ENCODE assay signal across 9 mouse cellular contexts in genomic region chr10:79865801-79866295, GRCm38 (mm10). TPM values are rescaled to one million over a fixed set of nuclear protein-coding genes. Genes with fewer than 3 reads are reported as not detected.
DNase-seq lines count a peak whose midpoint lies in the region; ATAC-seq and TF ChIP-seq lines count a peak whose summit lies in the region.
"Had no signal": no experiment of that assay in that cellular context is flagged by ENCODE, and none has a peak within 500 bp of the region (broad histone marks: within the 10 kb centered on the region; RNA-seq: fewer than 3 reads in every experiment).

No protein-coding gene starts in this region.

- peak; percentile 53 for DNase-seq in gastrocnemius, adult 2 months
- no peak for DNase-seq in gastrocnemius, postnatal 36 days
- DNase-seq in 416B (ENCODE audit: low read depth), result peak; percentile 64
- peak; percentile 74 for DNase-seq in kidney, adult 2 months
- peak; percentile 21 for DNase-seq in naive thymus-derived CD4-positive, alpha-beta T cell, adult 2 months (ENCODE audit: low read depth)
- DNase-seq in layer of hippocampus, postnatal 10 days (ENCODE audit: low spot score in 2 of 2), result no peak
- DNase-seq in c-Kit-positive CD71-positive TER-119-positive erythroid progenitor cells, embryonic 14.5 days (ENCODE audit: low spot score), result no peak

- intact Hi-C loops in gastrocnemius, adult 2 months (cut with DNase I), result no loop called here
- intact Hi-C loops in gastrocnemius, postnatal 36 days (cut with DNase I), result no loop called here

- WGBS in kidney, adult 2 months, result 40% methylated on average over 19 of the region's 19 CpGs

- peaks cover 22% of the 10 kb centered on the region for H3K4me1 ChIP-seq in kidney, adult 2 months (ENCODE audit: control insufficient read depth, insufficient read depth, low read length)

- ATAC-seq in common myeloid progenitor, adult 5-6 weeks (replicated peaks; ENCODE audit: low read depth, poor library complexity, severe bottlenecking), result peak; percentile 48

- H3K4me3 ChIP-seq in gastrocnemius, adult 2 months, result no peak overlapping the region
- no peak overlapping the region for H3K4me3 ChIP-seq in kidney, adult 2 months (ENCODE audit: insufficient read depth, low read depth, low read length)

- TF ChIP-seq POLR2A in kidney, adult 2 months (IDR thresholded peaks at IDR 0.05; ENCODE audit: low read depth, low read length), result no peak

- H3K27ac ChIP-seq in gastrocnemius, adult 2 months, result no peak overlapping the region
- no peak overlapping the region for H3K27ac ChIP-seq in kidney, adult 2 months (ENCODE audit: insufficient read depth, low read depth, low read length)

- H3K27me3 ChIP-seq in kidney, adult 2 months (replicated peaks; ENCODE audit: control insufficient read depth, insufficient read depth, low read length), result no peaks in the 10 kb centered on the region

- peak; percentile 16; the same call in 1 of the 2 replicates for TF ChIP-seq CTCF in gastrocnemius, adult 2 months (IDR thresholded peaks at IDR 0.05)
- TF ChIP-seq CTCF in kidney, adult 2 months (conservative IDR thresholded peaks at IDR 0.05; ENCODE audit: insufficient read depth, insufficient read length, low read depth, low read length), result peak; percentile 71

- H3K36me3 ChIP-seq in kidney, adult 2 months (ENCODE audit: control insufficient read depth, insufficient read depth, low read length), result peaks cover 4% of the 10 kb centered on the region; the same call in 1 of the 2 replicates

RNA-seq across cellular contexts. Expression of gene Prtn3, which starts 8.4 kb away (rescaled TPM):
- not detected for total RNA-seq in gastrocnemius, adult 2 months (2021)
- total RNA-seq in gastrocnemius, postnatal 36 days (2021), result not detected
- 131 and 159 TPM in 2 replicates for total RNA-seq in common myeloid progenitor, adult 5-6 weeks (2017)
- polyA plus RNA-seq in kidney, adult 2 months (2012; rRNA removed), result 0.67 and 0.99 TPM in 2 replicates
- total RNA-seq in layer of hippocampus, postnatal 10 days (2021), result 1 to 10 TPM; 3.6 to 3.7 TPM

RNA-seq across cellular contexts. Expression of gene Plppr3, which starts 8.6 kb away (rescaled TPM):
- total RNA-seq in gastrocnemius, adult 2 months (2021), result under 1 TPM in 1 of 2 experiments, not detected in 1; 0.17 TPM
- not detected for total RNA-seq in gastrocnemius, postnatal 36 days (2021)
- total RNA-seq in common myeloid progenitor, adult 5-6 weeks (2017), result 40.8 and 46.6 TPM in 2 replicates
- 2.7 and 3.2 TPM in 2 replicates for polyA plus RNA-seq in kidney, adult 2 months (2012; rRNA removed)
- 100 to 1,000 TPM; 113 TPM for total RNA-seq in layer of hippocampus, postnatal 10 days (2021)

RNA-seq across cellular contexts. Expression of gene Ptbp1, which starts 11.6 kb away (rescaled TPM):
- 10 to 100 TPM; 18.8 to 25.1 TPM for total RNA-seq in gastrocnemius, adult 2 months (2021)
- total RNA-seq in gastrocnemius, postnatal 36 days (2021), result 10 to 100 TPM; 17.2 to 17.4 TPM
- total RNA-seq in common myeloid progenitor, adult 5-6 weeks (2017), result 210 and 221 TPM in 2 replicates
- polyA plus RNA-seq in kidney, adult 2 months (2012; rRNA removed), result 184 and 198 TPM in 2 replicates
- total RNA-seq in layer of hippocampus, postnatal 10 days (2021), result 10 to 100 TPM; 63.8 to 66.5 TPM

RNA-seq across cellular contexts. Expression of gene Elane, which starts 20.2 kb away (rescaled TPM):
- total RNA-seq in gastrocnemius, adult 2 months (2021), result not detected
- not detected for total RNA-seq in gastrocnemius, postnatal 36 days (2021)
- total RNA-seq in common myeloid progenitor, adult 5-6 weeks (2017), result 61.2 and 92.1 TPM in 2 replicates
- 0.10 TPM in 1 of 2 replicates, not detected in the other for polyA plus RNA-seq in kidney, adult 2 months (2012; rRNA removed)
- total RNA-seq in layer of hippocampus, postnatal 10 days (2021), result not detected
- total RNA-seq: G1E had no signal

RNA-seq across cellular contexts. Expression of gene Cfd, which starts 24.8 kb away (rescaled TPM):
- total RNA-seq in gastrocnemius, adult 2 months (2021), result 10 to 100 TPM; 12.9 to 77.1 TPM
- 10 to 100 TPM; 47.6 to 86.0 TPM for total RNA-seq in gastrocnemius, postnatal 36 days (2021)
- not detected in 2 replicates for total RNA-seq in common myeloid progenitor, adult 5-6 weeks (2017)
- polyA plus RNA-seq in kidney, adult 2 months (2012; rRNA removed), result 1,335 and 2,389 TPM in 2 replicates
- total RNA-seq in layer of hippocampus, postnatal 10 days (2021), result not detected
- total RNA-seq: G1E had no signal
- polyA plus RNA-seq: G1E had no signal

Comparison
In these comparisons a context has a peak if more than half of its experiments do, and no peak if none do; other contexts are left out.
1. DNase-seq: peak in gastrocnemius, adult 2 months (single experiment), 416B (single experiment), kidney, adult 2 months (single experiment) and naive thymus-derived CD4-positive, alpha-beta T cell, adult 2 months (single experiment); none in gastrocnemius, postnatal 36 days (0 of 2), layer of hippocampus, postnatal 10 days (0 of 2) and c-Kit-positive CD71-positive TER-119-positive erythroid progenitor cells, embryonic 14.5 days (single experiment).
2. RNA of gene Prtn3, which starts 8.4 kb away (total RNA-seq): 131 to 159 TPM in common myeloid progenitor, adult 5-6 weeks; 3.6 to 3.7 TPM in layer of hippocampus, postnatal 10 days, not detected in gastrocnemius, adult 2 months and not detected in gastrocnemius, postnatal 36 days; every median in the first group is over 10 times any median in the second.
3. RNA of gene Plppr3, which starts 8.6 kb away (total RNA-seq): 113 TPM in layer of hippocampus, postnatal 10 days and 40.8 to 46.6 TPM in common myeloid progenitor, adult 5-6 weeks; not detected in gastrocnemius, postnatal 36 days and 0.17 TPM in gastrocnemius, adult 2 months; every median in the first group is over 10 times any median in the second.